Mouse (Mus musculus) spleen, embryonic (tissue): Measurements from ENCODE around the gene Clnk.

Experiments
- CTCF ChIA-PET: fragments of 350-600 bp; sonication (Branson Sonifier 250); formaldehyde crosslinking; loops from one replicate; lab custom pipeline; 2022; lab: Charles Lee

Gene Clnk

GRCm38 (mm10) chr5:38754950-38755349, 121.7 kb downstream of the Clnk start:
- CTCF ChIA-PET = interaction anchor here (0.6 to 1.2 kb wide), 6 partner anchors 13 to 1860 kb away, joined by 3 to 11 read pairs (median 5); no protein-coding TSS in a partner anchor

GRCm38 (mm10) chr5:38752749-38753148, 123.9 kb downstream of the Clnk start:
- CTCF ChIA-PET = no interaction called here

GRCm38 (mm10) chr5:38708940-38709581, 167.6 kb downstream of the Clnk start:
- CTCF ChIA-PET = no interaction called here

- CTCF ChIA-PET = no interaction called here
Measured at GRCm38 (mm10) chr5:38707364-38708075, 169.1 kb downstream of the Clnk start.

GRCm38 (mm10) chr5:38702941-38703340, 173.7 kb downstream of the Clnk start:
- CTCF ChIA-PET = no interaction called here

- CTCF ChIA-PET = no interaction called here
Measured at GRCm38 (mm10) chr5:38702091-38702490, 174.5 kb downstream of the Clnk start.

- CTCF ChIA-PET = no interaction called here
Measured at GRCm38 (mm10) chr5:38698466-38698865, 178.1 kb downstream of the Clnk start.

GRCm38 (mm10) chr5:38698046-38698445, 178.6 kb downstream of the Clnk start:
- CTCF ChIA-PET = no interaction called here

- CTCF ChIA-PET = interaction anchor here (0.7 kb wide), 1 partner anchor 53 kb away, joined by 10 read pairs; no protein-coding TSS in a partner anchor
Measured at GRCm38 (mm10) chr5:38696616-38697375, 179.8 kb downstream of the Clnk start.

- CTCF ChIA-PET = no interaction called here
Measured at GRCm38 (mm10) chr5:38692859-38693258, 183.8 kb downstream of the Clnk start.

- CTCF ChIA-PET = no interaction called here
Measured at GRCm38 (mm10) chr5:38689186-38689585, 187.4 kb downstream of the Clnk start.

- CTCF ChIA-PET = no interaction called here
Measured at GRCm38 (mm10) chr5:38687694-38688093, 188.9 kb downstream of the Clnk start.

GRCm38 (mm10) chr5:38684164-38684911, 192.3 kb downstream of the Clnk start, which contains the start of gene Zfp518b:
Zfp518b (minus strand) TSS chr5:38684826.
- CTCF ChIA-PET = interaction anchor here (0.5 kb wide), 1 partner anchor 52 kb away, joined by 18 read pairs; no protein-coding TSS in a partner anchor

GRCm38 (mm10) chr5:38658836-38659235, 217.8 kb downstream of the Clnk start:
- CTCF ChIA-PET = no interaction called here
